Mouse (Mus musculus): ENCODE measurements at regions not wholly inside any gene's neighbourhood (a gene's known extent, or its start where the extent isn't known, plus 50 kb on each side); places are given as distances from the start of the nearest gene placed in this dataset.

DNA sequence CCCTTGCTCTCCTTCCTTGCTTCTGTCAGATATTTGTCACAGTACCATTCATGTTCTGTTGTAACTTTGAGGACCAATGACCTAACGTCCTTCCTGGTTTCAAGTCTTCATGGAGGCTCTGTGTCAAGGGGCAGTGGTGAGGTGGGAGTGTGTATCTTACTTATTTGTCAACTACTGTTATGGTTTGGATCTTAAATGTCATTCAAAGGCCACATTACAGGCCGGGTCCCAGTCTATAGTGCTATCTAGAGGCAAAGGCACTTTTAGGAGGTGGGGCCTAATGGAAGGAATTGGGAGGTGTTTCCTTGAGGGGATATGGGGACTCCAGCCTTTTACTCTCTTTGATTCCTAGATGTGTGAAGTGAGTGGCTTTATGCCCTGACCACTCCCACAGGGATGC is 91.0 kb upstream of the Ccn6 start:
- TF ChIP-seq CTCF (IDR thresholded peaks at IDR 0.05; ENCODE audit: control insufficient read depth, insufficient read depth, low read length): no peak
- TF ChIP-seq POLR2A (IDR thresholded peaks at IDR 0.05; ENCODE audit: borderline replicate concordance, control insufficient read depth, low read depth, low read length): no peak

Data from bone marrow, adult 2 months (tissue).